Mouse (Mus musculus): ENCODE results near the gene Nckap5l. TPM values are rescaled to one million over a fixed set of nuclear protein-coding genes. Genes with fewer than 3 reads are reported as not detected.
A peak's percentile ranks its signal among the peaks of the same experiment; 100 is the strongest.

The Nckap5l gene
- total and polyA plus RNA-seq, 2 experiments from 2014 or later: 12.2 to 24.1 TPM

DNA sequence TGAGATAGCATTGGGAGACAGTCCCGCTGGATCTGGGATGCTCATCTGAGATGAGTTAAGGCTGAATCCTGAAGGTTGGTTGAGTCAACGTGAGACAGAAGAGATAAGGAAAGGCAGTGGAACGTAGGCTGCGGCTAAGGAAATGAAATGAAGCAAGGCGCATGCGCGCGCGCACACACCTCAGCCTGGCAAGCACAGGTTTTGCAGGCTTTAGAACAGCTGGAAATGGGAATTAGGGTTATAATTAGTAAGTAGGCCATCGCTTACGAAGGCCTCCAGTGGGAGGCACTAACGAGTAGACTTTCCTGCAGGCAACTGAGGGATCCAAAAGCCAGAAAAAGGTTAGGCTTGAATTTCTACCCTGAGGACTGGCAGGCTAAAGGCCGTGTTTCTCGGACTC, 45.8 kb downstream of the Nckap5l start:
- Histone ChIP-seq H3K9ac (replicated peaks; ENCODE audit: low read length, poor library complexity, severe bottlenecking) (no peak overlapping the region), H3K27me3 (ENCODE audit: insufficient read depth, low read length) (no peaks in the 10 kb centered on the region), H3K4me2 (ENCODE audit: low read depth, low read length, poor library complexity, severe bottlenecking) (no peak overlapping the region), H3K4me3 (ENCODE audit: low read depth, low read length) (no peak overlapping the region), H3K4me1 (ENCODE audit: insufficient read depth, low read length) (0 out of 2 replicates have a peak, but pooled peaks cover 4% of the 10 kb centered on the region), H3K27ac (ENCODE audit: low read depth, low read length) (0 out of 2 replicates have a peak overlapping the region, but pooled peaks have one; percentile 2), H3K9me3 (ENCODE audit: low read length) (no peaks in the 10 kb centered on the region), H3K36me3 (ENCODE audit: insufficient read depth, low read length) (peaks cover 28% of the 10 kb centered on the region)
- peak; percentile 45 for TF ChIP-seq CTCF (IDR thresholded peaks at IDR 0.05)
- DNase-seq (ENCODE audit: low spot score) (peak; percentile 59), ATAC-seq (ENCODE audit: low FRiP score) (no peak)
- WGBS: 62% methylated on average over 14 of the region's 14 CpGs

DNA sequence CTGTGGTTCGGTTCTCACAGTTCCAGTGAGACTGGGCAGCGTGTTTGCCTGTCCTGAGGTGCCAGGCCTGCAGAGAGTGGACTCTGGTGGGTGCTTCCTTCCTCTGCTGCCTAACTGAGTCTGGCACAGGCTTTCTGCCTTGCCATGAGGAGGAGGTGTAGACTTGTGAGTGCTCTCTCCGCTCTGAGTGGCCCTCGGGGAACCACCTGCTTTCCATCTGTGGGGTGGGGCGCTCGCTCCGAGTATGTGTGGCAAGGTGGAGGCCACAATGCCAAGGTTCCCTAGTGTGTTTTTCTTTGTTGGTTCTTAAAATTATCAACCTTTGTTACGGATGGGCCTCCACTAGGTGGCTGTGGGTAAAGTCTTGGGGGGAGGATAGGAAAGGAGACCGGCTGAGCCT, 48.7 kb downstream of the Nckap5l start:
- Histone ChIP-seq H3K4me3 (ENCODE audit: low read depth, low read length) (no peak overlapping the region), H3K9me3 (ENCODE audit: low read length) (no peaks in the 10 kb centered on the region), H3K9ac (replicated peaks; ENCODE audit: low read length, poor library complexity, severe bottlenecking) (no peak overlapping the region), H3K4me2 (ENCODE audit: low read depth, low read length, poor library complexity, severe bottlenecking) (no peak overlapping the region), H3K27me3 (ENCODE audit: insufficient read depth, low read length) (no peaks in the 10 kb centered on the region), H3K4me1 (ENCODE audit: insufficient read depth, low read length) (no peaks in the 10 kb centered on the region), H3K36me3 (ENCODE audit: insufficient read depth, low read length) (peaks cover 53% of the 10 kb centered on the region), H3K27ac (ENCODE audit: low read depth, low read length) (no peak overlapping the region)
- DNase-seq (ENCODE audit: low spot score): no peak
- TF ChIP-seq CTCF (IDR thresholded peaks at IDR 0.05): no peak
- 96% methylated on average over 9 of the region's 9 CpGs for WGBS
- no peak for ATAC-seq (ENCODE audit: low FRiP score)

DNA sequence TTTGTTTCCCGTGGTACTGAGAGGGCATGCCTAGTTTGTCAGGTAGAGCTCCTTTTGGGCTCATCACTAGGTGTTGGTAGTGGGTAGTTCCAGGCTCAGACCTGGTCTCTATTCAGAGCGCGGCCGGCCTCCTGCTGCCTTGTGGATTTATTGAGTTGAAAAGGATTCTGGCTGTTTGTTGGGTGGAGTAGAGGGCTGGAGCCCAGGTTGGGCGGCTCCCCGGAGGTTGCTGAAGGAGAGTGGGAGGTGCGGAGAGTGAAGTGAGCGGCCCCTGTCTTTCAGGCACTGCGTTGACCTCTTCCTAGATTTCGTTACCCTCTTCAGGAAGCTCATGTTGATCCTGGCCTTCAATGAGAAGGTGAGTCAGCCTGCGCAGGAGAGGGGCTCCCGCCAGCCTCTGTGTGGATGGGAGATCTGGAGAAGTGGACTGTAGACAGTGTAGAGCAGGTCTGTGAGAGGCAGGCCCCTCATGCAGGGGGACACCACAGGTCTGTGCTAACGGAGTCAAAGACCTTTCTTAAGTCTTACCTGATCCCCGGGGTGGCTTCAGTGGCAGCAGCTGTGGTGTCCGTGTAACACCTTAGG, 50.5 kb downstream of the Nckap5l start:
- no peak overlapping the region for H3K27ac ChIP-seq (ENCODE audit: low read depth, low read length)
- no peak overlapping the region for H3K4me2 ChIP-seq (ENCODE audit: low read depth, low read length, poor library complexity, severe bottlenecking)
- no peaks in the 10 kb centered on the region for H3K27me3 ChIP-seq (ENCODE audit: insufficient read depth, low read length)
- H3K4me3 ChIP-seq (ENCODE audit: low read depth, low read length): no peak overlapping the region
- TF ChIP-seq CTCF (IDR thresholded peaks at IDR 0.05): no peak
- no peaks in the 10 kb centered on the region for H3K4me1 ChIP-seq (ENCODE audit: insufficient read depth, low read length)
- peaks cover 60% of the 10 kb centered on the region for H3K36me3 ChIP-seq (ENCODE audit: insufficient read depth, low read length)
- H3K9me3 ChIP-seq (ENCODE audit: low read length): no peaks in the 10 kb centered on the region
- H3K9ac ChIP-seq (replicated peaks; ENCODE audit: low read length, poor library complexity, severe bottlenecking): no peak overlapping the region
- DNase-seq (ENCODE audit: low spot score): no peak
- 92% methylated on average over 15 of the region's 15 CpGs for WGBS
- no peak for ATAC-seq (ENCODE audit: low FRiP score)

DNA sequence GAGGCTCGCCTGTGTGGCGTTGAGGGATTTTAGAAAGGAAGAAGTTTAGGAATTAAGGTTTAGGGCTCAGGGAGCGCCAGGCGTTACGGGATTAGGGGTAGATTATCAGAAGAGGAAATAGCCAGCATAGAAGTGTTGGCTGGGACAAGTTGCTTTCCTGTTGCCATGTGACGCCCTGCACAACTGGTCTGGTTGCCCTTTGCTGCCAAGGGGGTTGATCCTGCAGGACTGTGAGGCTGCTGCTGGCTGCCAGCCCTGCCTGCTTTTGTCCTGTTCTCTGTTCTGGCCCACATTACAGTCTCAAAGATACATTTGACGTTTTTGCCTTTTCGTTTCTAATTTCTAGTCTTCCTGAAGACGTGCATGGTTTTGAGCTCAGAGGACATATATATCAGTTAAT, 52.4 kb downstream of the Nckap5l start:
- no peak overlapping the region for H3K27ac ChIP-seq (ENCODE audit: low read depth, low read length)
- H3K4me3 ChIP-seq (ENCODE audit: low read depth, low read length): no peak overlapping the region
- no peaks in the 10 kb centered on the region for H3K27me3 ChIP-seq (ENCODE audit: insufficient read depth, low read length)
- H3K9ac ChIP-seq (replicated peaks; ENCODE audit: low read length, poor library complexity, severe bottlenecking): no peak overlapping the region
- WGBS: 73% methylated on average over 9 of the region's 9 CpGs
- no peaks in the 10 kb centered on the region for H3K4me1 ChIP-seq (ENCODE audit: insufficient read depth, low read length)
- DNase-seq (ENCODE audit: low spot score) (peak; percentile 48), ATAC-seq (ENCODE audit: low FRiP score) (no peak)
- H3K4me2 ChIP-seq (ENCODE audit: low read depth, low read length, poor library complexity, severe bottlenecking): no peak overlapping the region
- no peaks in the 10 kb centered on the region for H3K9me3 ChIP-seq (ENCODE audit: low read length)
- peaks cover 57% of the 10 kb centered on the region for H3K36me3 ChIP-seq (ENCODE audit: insufficient read depth, low read length)
- TF ChIP-seq CTCF (IDR thresholded peaks at IDR 0.05): no peak

DNA sequence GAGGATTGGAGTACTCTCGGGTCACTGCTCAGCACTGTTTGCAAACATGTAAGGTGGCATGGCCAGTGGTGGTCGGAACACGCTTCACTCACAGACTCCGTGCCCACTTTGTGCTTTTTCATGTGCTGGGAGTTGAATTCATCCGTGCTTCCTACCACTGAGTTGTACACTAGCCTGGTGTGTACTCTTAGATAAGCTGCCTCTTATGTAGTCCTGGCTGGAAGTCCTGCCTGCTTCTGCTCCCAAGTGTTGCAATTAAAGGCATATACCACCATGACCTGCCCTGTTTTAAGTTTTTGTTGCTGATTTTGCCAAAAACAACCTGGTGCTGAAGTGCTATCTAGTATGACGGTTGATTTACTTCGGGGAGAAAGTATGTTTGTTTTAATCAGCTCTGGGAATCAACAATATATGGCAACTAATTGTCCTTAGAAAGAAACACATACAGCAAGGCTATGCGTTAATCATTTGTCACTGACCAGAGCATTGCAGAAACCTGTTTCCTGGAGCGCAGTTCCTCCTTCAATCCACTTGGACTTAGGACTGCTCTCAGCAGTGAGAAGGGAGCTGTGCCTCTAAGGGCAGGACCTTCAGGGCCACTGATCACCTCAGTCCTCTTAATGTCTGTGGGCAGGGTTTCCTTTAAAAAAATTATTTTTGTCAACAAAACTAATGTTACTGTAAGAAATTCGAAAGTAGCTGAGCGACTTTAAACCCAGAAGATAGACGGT, 54.2 kb downstream of the Nckap5l start:
- H3K27me3 ChIP-seq (ENCODE audit: insufficient read depth, low read length): no peaks in the 10 kb centered on the region
- H3K36me3 ChIP-seq (ENCODE audit: insufficient read depth, low read length): peaks cover 45% of the 10 kb centered on the region
- no peak overlapping the region for H3K4me3 ChIP-seq (ENCODE audit: low read depth, low read length)
- 95% methylated on average over 12 of the region's 12 CpGs for WGBS
- H3K9ac ChIP-seq (replicated peaks; ENCODE audit: low read length, poor library complexity, severe bottlenecking): no peak overlapping the region
- no peak for DNase-seq (ENCODE audit: low spot score)
- no peak overlapping the region for H3K4me2 ChIP-seq (ENCODE audit: low read depth, low read length, poor library complexity, severe bottlenecking)
- no peaks in the 10 kb centered on the region for H3K4me1 ChIP-seq (ENCODE audit: insufficient read depth, low read length)
- H3K9me3 ChIP-seq (ENCODE audit: low read length): no peaks in the 10 kb centered on the region
- no peak for TF ChIP-seq CTCF (IDR thresholded peaks at IDR 0.05)
- no peak for ATAC-seq (ENCODE audit: low FRiP score)
- H3K27ac ChIP-seq (ENCODE audit: low read depth, low read length): no peak overlapping the region

DNA sequence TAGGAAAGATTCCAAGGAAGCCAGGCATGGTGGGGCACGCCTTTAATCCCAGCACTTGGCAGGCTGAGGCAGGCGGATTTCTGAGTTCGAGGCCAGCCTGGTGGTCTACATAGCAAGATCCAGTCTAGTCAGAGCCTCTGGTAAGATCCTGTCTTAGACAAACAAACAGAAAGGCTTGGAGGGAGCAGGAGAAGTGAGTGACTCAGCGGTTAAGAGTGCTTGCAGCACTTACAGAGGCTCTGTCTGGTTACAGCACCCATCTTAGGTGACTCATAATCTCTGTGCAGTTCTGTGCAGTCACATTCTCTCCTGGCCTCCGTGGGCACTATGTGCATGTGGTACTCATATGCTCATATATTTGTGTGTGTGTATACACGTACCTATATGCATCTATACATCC, 56.9 kb downstream of the Nckap5l start:
- H3K27ac ChIP-seq (ENCODE audit: low read depth, low read length): no peak overlapping the region
- TF ChIP-seq CTCF (IDR thresholded peaks at IDR 0.05): no peak
- H3K27me3 ChIP-seq (ENCODE audit: insufficient read depth, low read length): no peaks in the 10 kb centered on the region
- H3K9me3 ChIP-seq (ENCODE audit: low read length): no peaks in the 10 kb centered on the region
- no peak overlapping the region for H3K9ac ChIP-seq (replicated peaks; ENCODE audit: low read length, poor library complexity, severe bottlenecking)
- H3K36me3 ChIP-seq (ENCODE audit: insufficient read depth, low read length): peaks cover 20% of the 10 kb centered on the region
- H3K4me2 ChIP-seq (ENCODE audit: low read depth, low read length, poor library complexity, severe bottlenecking): no peak overlapping the region
- ATAC-seq (ENCODE audit: low FRiP score): no peak
- H3K4me1 ChIP-seq (ENCODE audit: insufficient read depth, low read length): no peaks in the 10 kb centered on the region
- no peak overlapping the region for H3K4me3 ChIP-seq (ENCODE audit: low read depth, low read length)
- DNase-seq (ENCODE audit: low spot score): no peak
- 91% methylated on average over 6 of the region's 6 CpGs for WGBS
